Mouse (Mus musculus): ENCODE data around the gene Ppp1r12b.
A peak's percentile ranks its signal among the peaks of the same experiment; 100 is the strongest.

GRCm38 (mm10) chr1:134771353-134771752 lies 184.4 kb downstream of the Ppp1r12b start:
- TF ChIP-seq CTCF (IDR thresholded peaks at IDR 0.05), result no peak
- TF ChIP-seq EP300 (IDR thresholded peaks at IDR 0.05), result peak; percentile 92
